ENCODE assay signal across 20 mouse cellular contexts in genomic region chr13:41187886-41188285, GRCm38 (mm10).
"Had no signal": no experiment of that assay in that cellular context is flagged by ENCODE, and none has a peak within 500 bp of the region (broad histone marks: within the 10 kb centered on the region; RNA-seq: fewer than 3 reads in every experiment).

No protein-coding gene starts in this region.

- H3K36me3 ChIP-seq: liver, embryonic 15.5 days had no signal

- DNase-seq: liver, embryonic 13.5 days; liver, postnatal 0 days; lung, embryonic 14.5 days; lung, postnatal 10 days; lung, postnatal 36 days; retina, postnatal 1 day; right cerebral cortex, adult 18-20 months; right cerebral cortex, postnatal 25 days; right cerebral cortex, postnatal 4 days; spleen, adult 18-20 months; thymus, adult 18-20 months; thymus, postnatal 14 days; thymus, postnatal 36 days had no signal

- ATAC-seq: liver, postnatal 0 days; midbrain, embryonic 13.5 days; midbrain, embryonic 15.5 days had no signal

- H3K9me3 ChIP-seq: liver, embryonic 13.5 days; liver, embryonic 15.5 days; megakaryocyte, embryonic 14.5 days; midbrain, embryonic 13.5 days; midbrain, embryonic 15.5 days; neural tube, embryonic 12.5 days had no signal

- H3K27me3 ChIP-seq: liver, embryonic 13.5 days; liver, embryonic 15.5 days; midbrain, embryonic 13.5 days; midbrain, embryonic 15.5 days; neural tube, embryonic 12.5 days had no signal

- H3K4me2 ChIP-seq: liver, embryonic 13.5 days; liver, embryonic 15.5 days; lung, embryonic 14.5 days; midbrain, embryonic 11.5 days; midbrain, embryonic 13.5 days; midbrain, embryonic 15.5 days; neural tube, embryonic 12.5 days had no signal

- H3K4me1 ChIP-seq: liver, embryonic 13.5 days; liver, embryonic 15.5 days; megakaryocyte, embryonic 14.5 days; midbrain, embryonic 13.5 days; midbrain, embryonic 15.5 days; neural tube, embryonic 12.5 days had no signal

- H3K9ac ChIP-seq: liver, embryonic 13.5 days; liver, embryonic 15.5 days; liver, postnatal 0 days; lung, embryonic 14.5 days; midbrain, embryonic 13.5 days; midbrain, embryonic 15.5 days; neural tube, embryonic 12.5 days had no signal

- H3K4me3 ChIP-seq: liver, embryonic 13.5 days; liver, embryonic 15.5 days; megakaryocyte, embryonic 14.5 days; midbrain, embryonic 13.5 days; midbrain, embryonic 15.5 days; neural tube, embryonic 12.5 days had no signal

- H3K27ac ChIP-seq: liver, embryonic 13.5 days; liver, embryonic 15.5 days; macrophage; midbrain, embryonic 13.5 days; midbrain, embryonic 15.5 days; neural tube, embryonic 12.5 days had no signal
